Mouse (Mus musculus): ENCODE results near the gene Prpf8. TPM values are rescaled to one million over a fixed set of nuclear protein-coding genes. Genes with fewer than 3 reads are reported as not detected.

The Prpf8 gene
- total RNA-seq, 1 experiment = 256 TPM

DNA sequence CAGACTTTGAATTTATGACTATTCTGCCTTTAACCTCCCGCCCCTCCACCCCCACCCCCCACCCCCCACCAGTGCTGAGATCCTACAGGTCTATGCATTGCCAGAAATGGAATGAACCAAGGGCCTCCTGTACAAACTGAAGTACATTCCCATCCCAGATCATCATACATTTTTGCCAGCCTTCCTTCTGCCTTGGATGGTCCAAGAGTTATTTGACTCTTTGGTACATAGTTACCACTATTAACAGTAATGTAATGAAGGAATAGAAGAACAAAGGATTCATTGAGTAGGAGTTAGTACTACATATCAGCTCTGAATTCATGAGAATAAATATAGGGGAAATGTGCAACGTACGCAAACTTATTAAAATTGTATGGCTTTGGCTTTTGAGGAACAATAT, 424 bp upstream of the Prpf8 start:
- peaks cover 2 to 4% of the 10 kb centered on the region in 2 experiments; a peak in 3 of 4 replicates for H3K4me1 ChIP-seq (ENCODE audit: control insufficient read depth in 2 of 2, insufficient read depth in 2 of 2, low read length in 2 of 2, poor library complexity in 1 of 2)
- peaks cover 21% of the 10 kb centered on the region for H3K36me3 ChIP-seq (ENCODE audit: control insufficient read depth, insufficient read depth, low read length, poor library complexity, severe bottlenecking)
- no peak overlapping the region for H3K27ac ChIP-seq (ENCODE audit: insufficient read depth, low read depth, low read length, poor library complexity, severe bottlenecking)
- no peak for DNase-seq (ENCODE audit: low read depth, low spot score)
- H3K9me3 ChIP-seq (ENCODE audit: control insufficient read depth, insufficient read depth, low read depth, low read length) = no peaks in the 10 kb centered on the region
- in situ Hi-C loops (cut with MboI; ENCODE audit: low sequenced_read_pairs in 2 of 2, unreplicated experiment in 2 of 2) = loop anchor here in 1 of 2 experiments (25.0 kb wide), 1 partner anchor 824 kb away; no protein-coding TSS in a partner anchor
- TF ChIP-seq ZC3H11A (IDR thresholded peaks at IDR 0.05; ENCODE audit: borderline replicate concordance, low read depth, low read length) (no peak), ZNF384 (IDR thresholded peaks at IDR 0.05; ENCODE audit: low read depth, low read length) (no peak), HCFC1 (IDR thresholded peaks at IDR 0.05; ENCODE audit: borderline replicate concordance, insufficient read depth, low read length) (no peak), CHD2 (IDR thresholded peaks at IDR 0.05; ENCODE audit: low read depth, low read length) (no peak)
- no peak overlapping the region; the same call in 1 of the 2 replicates for H3K9ac ChIP-seq (ENCODE audit: insufficient read depth, low read depth, low read length, poor library complexity, severe bottlenecking)
- H3K4me3 ChIP-seq (ENCODE audit: insufficient read depth in 1 of 2, low read depth in 1 of 2, low read length in 2 of 2, poor library complexity in 1 of 2, severe bottlenecking in 1 of 2) = peak overlapping the region in 1 of 2 experiments; percentile 98; a peak in 2 of 4 replicates

DNA sequence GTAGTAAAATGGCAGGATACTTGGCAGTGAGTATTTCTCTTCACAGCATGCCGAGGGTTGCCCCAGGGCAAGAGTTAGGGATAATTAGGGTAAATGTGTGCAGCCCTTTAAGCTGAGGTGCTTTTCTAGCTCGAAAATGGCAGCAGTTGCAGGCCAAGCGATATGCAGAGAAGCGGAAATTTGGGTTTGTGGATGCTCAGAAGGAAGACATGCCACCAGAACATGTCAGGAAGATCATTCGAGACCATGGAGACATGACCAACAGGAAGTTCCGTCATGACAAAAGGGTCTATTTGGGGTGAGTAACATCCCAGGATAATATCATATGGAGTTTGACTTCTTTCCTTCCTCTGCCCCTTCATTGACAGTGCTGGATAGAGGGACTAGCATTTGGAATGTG, 880 bp downstream of the Prpf8 start:
- peaks cover 34% of the 10 kb centered on the region for H3K36me3 ChIP-seq (ENCODE audit: control insufficient read depth, insufficient read depth, low read length, poor library complexity, severe bottlenecking)
- H3K4me3 ChIP-seq (ENCODE audit: insufficient read depth in 1 of 2, low read depth in 1 of 2, low read length in 2 of 2, poor library complexity in 1 of 2, severe bottlenecking in 1 of 2) = peak overlapping the region; percentile 96 to 98
- H3K27ac ChIP-seq (ENCODE audit: insufficient read depth, low read depth, low read length, poor library complexity, severe bottlenecking) = no peak overlapping the region
- DNase-seq (ENCODE audit: low read depth, low spot score) = no peak
- TF ChIP-seq ZNF384 (IDR thresholded peaks at IDR 0.05; ENCODE audit: low read depth, low read length) (no peak), HCFC1 (IDR thresholded peaks at IDR 0.05; ENCODE audit: borderline replicate concordance, insufficient read depth, low read length) (no peak), ZC3H11A (IDR thresholded peaks at IDR 0.05; ENCODE audit: borderline replicate concordance, low read depth, low read length) (no peak), MAFK (IDR thresholded peaks at IDR 0.05; ENCODE audit: insufficient read depth, low read depth, low read length) (no peak), CHD2 (IDR thresholded peaks at IDR 0.05; ENCODE audit: low read depth, low read length) (no peak)
- in situ Hi-C loops (cut with MboI; ENCODE audit: low sequenced_read_pairs in 2 of 2, unreplicated experiment in 2 of 2) = loop anchor here in 1 of 2 experiments (25.0 kb wide), 1 partner anchor 825 kb away; no protein-coding TSS in a partner anchor
- no peaks in the 10 kb centered on the region for H3K9me3 ChIP-seq (ENCODE audit: control insufficient read depth, insufficient read depth, low read depth, low read length)
- peaks cover 2 to 4% of the 10 kb centered on the region in 2 experiments; a peak in 3 of 4 replicates for H3K4me1 ChIP-seq (ENCODE audit: control insufficient read depth in 2 of 2, insufficient read depth in 2 of 2, low read length in 2 of 2, poor library complexity in 1 of 2)
- H3K9ac ChIP-seq (ENCODE audit: insufficient read depth, low read depth, low read length, poor library complexity, severe bottlenecking) = peak overlapping the region; percentile 99

DNA sequence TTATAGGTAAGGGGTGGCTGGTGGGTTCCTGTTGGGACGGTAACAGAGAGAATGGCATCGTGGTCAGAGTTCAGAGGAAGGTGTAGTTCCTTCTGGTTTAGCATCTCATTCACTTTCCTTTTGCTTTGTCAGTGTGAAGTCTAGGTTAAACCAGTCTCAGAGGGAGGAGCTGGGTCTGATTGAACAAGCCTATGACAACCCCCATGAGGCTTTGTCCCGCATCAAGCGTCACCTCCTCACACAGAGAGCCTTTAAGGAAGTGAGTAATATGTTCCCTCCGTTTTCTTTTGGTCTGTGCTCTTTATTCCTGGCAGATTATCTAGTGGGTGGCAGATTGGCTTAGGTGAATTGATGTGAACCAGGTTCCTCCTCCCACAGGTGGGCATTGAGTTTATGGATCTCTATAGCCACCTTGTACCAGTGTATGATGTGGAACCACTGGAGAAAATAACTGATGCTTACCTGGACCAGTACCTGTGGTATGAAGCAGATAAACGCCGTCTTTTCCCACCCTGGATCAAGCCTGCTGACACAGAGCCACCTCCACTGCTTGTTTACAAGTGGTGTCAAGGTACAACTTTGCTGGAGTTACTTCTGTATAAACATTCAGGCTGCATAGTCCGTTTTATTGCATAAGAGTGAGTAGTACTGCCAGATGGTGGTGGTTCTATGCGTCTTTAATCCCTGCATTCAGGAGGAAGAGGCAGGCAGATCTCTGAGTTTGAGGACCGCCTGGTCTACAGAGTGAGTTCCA, 7.9 kb downstream of the Prpf8 start:
- in situ Hi-C loops (cut with MboI; ENCODE audit: low sequenced_read_pairs in 2 of 2, unreplicated experiment in 2 of 2) = loop anchor here (10.0 to 25.0 kb wide), 2 partner anchors 590 to 832 kb away; no protein-coding TSS in a partner anchor

GRCm38 (mm10) chr11:75498126-75498525, 11.5 kb downstream of the Prpf8 start:
- in situ Hi-C loops (cut with MboI; ENCODE audit: low sequenced_read_pairs in 2 of 2, unreplicated experiment in 2 of 2) = loop anchor here (10.0 to 25.0 kb wide), 2 partner anchors 593 to 836 kb away; no protein-coding TSS in a partner anchor
- Histone ChIP-seq H3K4me3 (ENCODE audit: insufficient read depth in 1 of 2, low read depth in 1 of 2, low read length in 2 of 2, poor library complexity in 1 of 2, severe bottlenecking in 1 of 2) (no peak overlapping the region), H3K4me1 (ENCODE audit: control insufficient read depth in 2 of 2, insufficient read depth in 2 of 2, low read length in 2 of 2, poor library complexity in 1 of 2) (no peaks in the 10 kb centered on the region), H3K36me3 (ENCODE audit: control insufficient read depth, insufficient read depth, low read length, poor library complexity, severe bottlenecking) (peaks cover 82% of the 10 kb centered on the region), H3K9me3 (ENCODE audit: control insufficient read depth, insufficient read depth, low read depth, low read length) (no peaks in the 10 kb centered on the region), H3K9ac (ENCODE audit: insufficient read depth, low read depth, low read length, poor library complexity, severe bottlenecking) (no peak overlapping the region), H3K27ac (ENCODE audit: insufficient read depth, low read depth, low read length, poor library complexity, severe bottlenecking) (no peak overlapping the region)
- DNase-seq (ENCODE audit: low read depth, low spot score) = no peak
- TF ChIP-seq HCFC1 (IDR thresholded peaks at IDR 0.05; ENCODE audit: borderline replicate concordance, insufficient read depth, low read length) (no peak), CHD2 (IDR thresholded peaks at IDR 0.05; ENCODE audit: low read depth, low read length) (no peak), MAFK (IDR thresholded peaks at IDR 0.05; ENCODE audit: insufficient read depth, low read depth, low read length) (no peak), ZNF384 (IDR thresholded peaks at IDR 0.05; ENCODE audit: low read depth, low read length) (no peak), ZC3H11A (IDR thresholded peaks at IDR 0.05; ENCODE audit: borderline replicate concordance, low read depth, low read length) (no peak)

More for the DNA sequence above, 7.9 kb downstream of the Prpf8 start:
- Histone ChIP-seq H3K4me1 (ENCODE audit: control insufficient read depth in 2 of 2, insufficient read depth in 2 of 2, low read length in 2 of 2, poor library complexity in 1 of 2) (no peaks in the 10 kb centered on the region), H3K36me3 (ENCODE audit: control insufficient read depth, insufficient read depth, low read length, poor library complexity, severe bottlenecking) (peaks cover 82% of the 10 kb centered on the region), H3K4me3 (ENCODE audit: insufficient read depth in 1 of 2, low read depth in 1 of 2, low read length in 2 of 2, poor library complexity in 1 of 2, severe bottlenecking in 1 of 2) (no peak overlapping the region), H3K9ac (ENCODE audit: insufficient read depth, low read depth, low read length, poor library complexity, severe bottlenecking) (no peak overlapping the region), H3K9me3 (ENCODE audit: control insufficient read depth, insufficient read depth, low read depth, low read length) (no peaks in the 10 kb centered on the region), H3K27ac (ENCODE audit: insufficient read depth, low read depth, low read length, poor library complexity, severe bottlenecking) (no peak overlapping the region)
- no peak for TF ChIP-seq ZNF384 (IDR thresholded peaks at IDR 0.05; ENCODE audit: low read depth, low read length)
- no peak for TF ChIP-seq MAFK (IDR thresholded peaks at IDR 0.05; ENCODE audit: insufficient read depth, low read depth, low read length)
- TF ChIP-seq ZC3H11A (IDR thresholded peaks at IDR 0.05; ENCODE audit: borderline replicate concordance, low read depth, low read length) = no peak
- TF ChIP-seq CHD2 (IDR thresholded peaks at IDR 0.05; ENCODE audit: low read depth, low read length) = no peak
- no peak for TF ChIP-seq HCFC1 (IDR thresholded peaks at IDR 0.05; ENCODE audit: borderline replicate concordance, insufficient read depth, low read length)
- no peak for DNase-seq (ENCODE audit: low read depth, low spot score)
